Mouse (Mus musculus): ENCODE measurements around the gene 4930562C15Rik. TPM values are rescaled to one million over a fixed set of nuclear protein-coding genes. Genes with fewer than 3 reads are reported as not detected.

The 4930562C15Rik gene
- polyA plus RNA-seq, 1 experiment from 2014 or later: 0.54 TPM

GRCm38 (mm10) chr16:4879101-4879707 is 44.0 kb downstream of the 4930562C15Rik start:
- Histone ChIP-seq H3K4me2 (peak overlapping the region; percentile 83), H3K9me3 (replicated peaks) (no peaks in the 10 kb centered on the region), H3K9ac (replicated peaks) (peak overlapping the region; percentile 81), H3K27ac (replicated peaks) (peak overlapping the region; percentile 99), H3K4me3 (replicated peaks) (peak overlapping the region; percentile 89), H3K27me3 (replicated peaks) (no peaks in the 10 kb centered on the region), H3K4me1 (peaks cover 52% of the 10 kb centered on the region), H3K36me3 (peaks cover 19% of the 10 kb centered on the region)
- ATAC-seq (ENCODE audit: low FRiP score): peak; percentile 31
- WGBS: under 1% methylated on average over 53 of the region's 54 CpGs

- H3K4me3 ChIP-seq (replicated peaks): peak overlapping the region; percentile 89
- peak overlapping the region; percentile 99 for H3K27ac ChIP-seq (replicated peaks)
- peak; percentile 80 for ATAC-seq (ENCODE audit: low FRiP score)
- peaks cover 52% of the 10 kb centered on the region for H3K4me1 ChIP-seq
- under 1% methylated on average over 40 of the region's 40 CpGs for WGBS
- H3K9me3 ChIP-seq (replicated peaks): no peaks in the 10 kb centered on the region
- no peaks in the 10 kb centered on the region for H3K27me3 ChIP-seq (replicated peaks)
- peaks cover 14% of the 10 kb centered on the region for H3K36me3 ChIP-seq
- peak overlapping the region; percentile 83 for H3K4me2 ChIP-seq
- peak overlapping the region; percentile 81 for H3K9ac ChIP-seq (replicated peaks)
These were observed 44.5 kb downstream of the 4930562C15Rik start for GRCm38 (mm10) chr16:4879708-4880124.

DNA sequence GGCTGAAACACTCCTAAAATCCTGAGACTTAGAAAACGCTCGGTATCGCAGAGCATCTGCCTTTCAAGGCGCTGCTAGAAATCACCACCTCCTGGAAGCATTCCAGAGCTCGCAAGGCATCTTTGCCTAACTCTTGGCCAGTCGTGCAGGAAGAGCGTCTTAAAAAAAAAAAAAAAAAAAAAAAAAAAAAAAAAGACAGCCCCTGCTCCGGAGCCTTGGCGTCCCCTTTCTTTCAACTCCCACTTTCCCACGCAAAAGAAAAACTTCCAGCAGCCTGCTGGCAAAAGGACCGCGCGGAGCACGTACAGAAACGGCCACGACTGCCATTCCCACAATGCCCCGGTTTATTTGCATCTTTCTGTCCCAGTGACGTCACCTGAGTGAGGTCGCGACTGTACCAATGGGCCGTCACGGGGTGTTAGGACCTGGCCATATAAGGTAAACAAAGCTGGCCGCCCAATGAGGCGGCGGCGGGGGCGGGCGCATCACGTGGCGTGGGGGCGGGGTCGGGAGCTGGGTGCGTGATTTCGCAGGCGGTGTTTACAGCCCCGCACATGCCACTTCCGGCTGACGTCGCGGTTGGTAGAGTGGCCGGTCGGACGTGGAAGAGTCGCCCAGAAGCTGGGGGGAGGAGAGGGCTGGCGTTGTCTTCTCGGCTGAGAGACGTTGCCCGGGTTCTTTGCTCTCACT is 45.1 kb downstream of the 4930562C15Rik start, which contains the start of gene Ubald1:
Gene Ubald1, minus strand, starts transcription at position 180 of the 690 bp plus-strand sequence.
- Histone ChIP-seq H3K4me1 (peaks cover 54% of the 10 kb centered on the region), H3K4me2 (peak within 1 kb of the TSS; percentile 83), H3K9ac (replicated peaks) (peak within 1 kb of the TSS; percentile 91), H3K9me3 (replicated peaks) (no peaks in the 10 kb centered on the region), H3K27ac (replicated peaks) (peak within 1 kb of the TSS; percentile 99), H3K27me3 (replicated peaks) (no peaks in the 10 kb centered on the region), H3K4me3 (replicated peaks) (peak within 1 kb of the TSS; percentile 89), H3K36me3 (peaks cover 12% of the 10 kb centered on the region; the same call in 1 of the 2 replicates)
- WGBS: under 1% methylated on average over 48 of the region's 48 CpGs
- ATAC-seq (ENCODE audit: low FRiP score): peak; percentile 88

DNA sequence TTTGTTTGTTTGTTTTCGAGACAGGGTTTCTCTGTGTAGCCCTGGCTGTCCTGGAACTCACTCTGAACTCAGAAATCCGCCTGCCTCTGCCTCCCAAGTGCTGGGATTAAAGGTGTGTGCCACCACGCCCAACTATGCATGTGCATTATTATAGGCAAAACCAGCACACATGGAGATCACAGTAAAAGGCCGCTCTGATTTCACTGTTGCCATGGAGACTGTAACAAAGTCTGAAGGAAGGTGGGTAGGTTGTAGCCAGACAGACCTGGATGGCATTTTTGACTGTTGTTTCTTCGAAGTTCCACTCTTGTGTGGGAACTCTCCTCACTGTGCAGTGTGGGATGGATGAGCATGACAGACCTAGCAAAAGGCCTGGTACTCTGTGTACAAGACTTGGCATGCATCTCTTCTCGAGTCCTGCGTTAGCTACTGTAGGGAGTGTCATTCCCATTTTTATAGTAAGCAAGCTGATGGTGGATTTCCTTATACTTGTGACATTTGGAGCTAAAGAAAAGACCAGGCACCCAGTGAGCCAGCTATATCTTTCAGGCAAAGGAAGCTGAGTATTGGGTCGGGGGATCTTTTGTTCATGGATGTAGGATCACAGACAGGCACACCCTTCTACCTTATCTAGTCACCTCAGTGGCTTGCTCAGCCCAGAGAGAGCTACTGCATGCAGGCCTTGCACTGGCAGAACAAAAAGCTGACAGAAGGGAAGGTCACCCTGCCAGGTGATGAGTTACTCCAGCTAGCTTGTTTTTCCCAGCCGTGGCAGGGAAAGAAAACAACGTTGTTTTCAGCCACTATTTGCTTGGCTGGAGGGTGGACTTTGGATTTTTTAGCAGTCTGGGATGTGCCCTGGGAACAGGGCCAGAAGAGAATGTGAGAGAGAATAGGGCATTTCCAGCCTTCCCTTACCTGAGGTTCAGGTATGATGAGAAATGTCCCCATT is 46.5 kb downstream of the 4930562C15Rik start:
- peaks cover 44% of the 10 kb centered on the region for H3K4me1 ChIP-seq
- 77% methylated on average over 10 of the region's 10 CpGs for WGBS
- H3K4me2 ChIP-seq: peak overlapping the region; percentile 79
- peak overlapping the region; percentile 99 for H3K27ac ChIP-seq (replicated peaks)
- no peaks in the 10 kb centered on the region for H3K9me3 ChIP-seq (replicated peaks)
- no peaks in the 10 kb centered on the region for H3K27me3 ChIP-seq (replicated peaks)
- peak overlapping the region; percentile 91 for H3K9ac ChIP-seq (replicated peaks)
- H3K36me3 ChIP-seq: no peaks in the 10 kb centered on the region
- ATAC-seq (ENCODE audit: low FRiP score): no peak
- H3K4me3 ChIP-seq (replicated peaks): peak overlapping the region; percentile 89

- Histone ChIP-seq H3K9me3 (replicated peaks) (no peaks in the 10 kb centered on the region), H3K27ac (replicated peaks) (peak overlapping the region; percentile 92), H3K9ac (replicated peaks) (no peak overlapping the region), H3K36me3 (no peaks in the 10 kb centered on the region), H3K27me3 (replicated peaks) (no peaks in the 10 kb centered on the region), H3K4me2 (peak overlapping the region; percentile 81), H3K4me3 (replicated peaks) (peak overlapping the region; percentile 95), H3K4me1 (peaks cover 54% of the 10 kb centered on the region)
- 93% methylated on average over 10 of the region's 10 CpGs for WGBS
- ATAC-seq (ENCODE audit: low FRiP score): no peak
These were observed 49.7 kb downstream of the 4930562C15Rik start for GRCm38 (mm10) chr16:4884930-4885329.

DNA sequence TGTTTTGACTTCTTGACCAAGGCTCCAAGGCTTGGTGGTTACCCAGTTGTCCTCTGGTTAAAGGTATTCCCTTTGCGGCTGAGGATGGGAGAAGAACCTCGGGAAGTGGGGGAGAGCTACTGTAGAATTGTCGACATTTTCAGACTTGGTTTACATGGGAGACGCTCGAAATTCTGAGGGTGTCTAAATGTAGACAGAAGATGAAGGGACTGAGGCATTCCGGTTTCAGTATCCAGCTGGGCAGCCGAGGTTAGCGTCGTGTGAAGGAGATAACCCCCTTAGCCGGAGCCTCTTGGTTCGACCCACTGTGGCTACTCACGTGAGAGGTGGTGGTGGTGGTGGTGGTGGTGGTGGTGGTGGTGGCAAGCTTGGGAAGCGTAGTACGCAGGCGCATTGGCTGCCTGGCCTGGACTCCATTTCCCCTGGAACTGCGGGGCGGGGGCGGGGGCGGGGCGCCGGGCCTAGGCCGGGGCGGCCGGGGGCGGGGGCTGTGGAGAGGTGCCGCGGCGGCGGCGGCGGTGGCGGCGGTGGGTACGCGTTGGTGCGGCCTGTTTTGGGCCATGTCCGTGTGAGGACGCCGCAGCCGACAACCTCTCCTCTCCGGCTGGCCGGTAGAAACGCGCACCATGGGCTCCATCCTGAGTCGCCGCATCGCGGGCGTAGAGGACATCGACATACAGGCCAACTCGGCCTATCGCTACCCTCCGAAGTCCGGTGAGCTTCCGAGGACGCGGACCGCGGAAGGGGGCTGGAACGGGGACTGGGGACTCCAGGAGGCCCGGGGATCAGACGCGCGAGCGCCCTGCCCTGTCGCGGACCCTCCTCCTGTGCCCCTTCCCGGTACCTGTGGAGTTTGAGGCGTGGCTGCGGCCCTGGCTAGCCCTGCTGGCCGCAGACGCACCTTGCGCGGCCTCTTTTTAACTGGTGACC is 50.8 kb downstream of the 4930562C15Rik start, which contains the start of gene Mgrn1:
Gene Mgrn1, plus strand, starts transcription at position 490 of the 930 bp plus-strand sequence.
- no peaks in the 10 kb centered on the region for H3K9me3 ChIP-seq (replicated peaks)
- no peaks in the 10 kb centered on the region for H3K36me3 ChIP-seq
- WGBS: under 1% methylated on average over 61 of the region's 74 CpGs
- H3K27me3 ChIP-seq (replicated peaks): no peaks in the 10 kb centered on the region
- ATAC-seq (ENCODE audit: low FRiP score): peak; percentile 86
- H3K4me3 ChIP-seq (replicated peaks): peak within 1 kb of the TSS; percentile 95
- peak within 1 kb of the TSS; percentile 81 for H3K4me2 ChIP-seq
- H3K9ac ChIP-seq (replicated peaks): peak within 1 kb of the TSS; percentile 92
- peak within 1 kb of the TSS; percentile 92 for H3K27ac ChIP-seq (replicated peaks)
- peaks cover 58% of the 10 kb centered on the region for H3K4me1 ChIP-seq

DNA sequence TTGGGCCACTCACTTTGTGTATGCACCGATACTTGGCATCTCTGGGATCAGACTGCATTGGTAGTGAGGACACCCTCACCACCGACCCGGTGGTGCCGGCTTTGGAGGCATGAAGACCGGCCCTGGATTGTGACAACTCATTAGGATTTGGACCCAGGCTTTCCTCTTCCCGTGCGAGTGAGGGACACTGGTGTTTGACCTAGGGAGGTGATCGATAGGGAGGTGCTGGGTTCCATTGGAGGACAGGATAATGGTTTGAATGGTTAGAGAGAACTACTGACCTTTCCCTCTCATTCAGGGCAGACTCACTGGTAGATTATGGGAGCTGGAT is 51.4 kb downstream of the 4930562C15Rik start:
- peaks cover 52% of the 10 kb centered on the region for H3K4me1 ChIP-seq
- H3K27ac ChIP-seq (replicated peaks): peak overlapping the region; percentile 92
- H3K9me3 ChIP-seq (replicated peaks): no peaks in the 10 kb centered on the region
- peak overlapping the region; percentile 95 for H3K4me3 ChIP-seq (replicated peaks)
- H3K4me2 ChIP-seq: peak overlapping the region; percentile 81
- H3K36me3 ChIP-seq: no peaks in the 10 kb centered on the region
- WGBS: 1% methylated on average over 8 of the region's 8 CpGs
- ATAC-seq (ENCODE audit: low FRiP score): peak; percentile 2; the same call in 1 of the 2 replicates
- H3K27me3 ChIP-seq (replicated peaks): no peaks in the 10 kb centered on the region
- peak overlapping the region; percentile 92 for H3K9ac ChIP-seq (replicated peaks)

GRCm38 (mm10) chr16:4890201-4890709 is 55.0 kb downstream of the 4930562C15Rik start:
- Histone ChIP-seq H3K27ac (replicated peaks) (no peak overlapping the region), H3K9ac (replicated peaks) (no peak overlapping the region), H3K9me3 (replicated peaks) (no peaks in the 10 kb centered on the region), H3K4me1 (peaks cover 46% of the 10 kb centered on the region), H3K36me3 (no peaks in the 10 kb centered on the region), H3K4me2 (no peak overlapping the region), H3K27me3 (replicated peaks) (no peaks in the 10 kb centered on the region), H3K4me3 (replicated peaks) (no peak overlapping the region)
- WGBS: 78% methylated on average over 4 of the region's 4 CpGs
- no peak for ATAC-seq (ENCODE audit: low FRiP score)

GRCm38 (mm10) chr16:4892171-4892570 is 57.0 kb downstream of the 4930562C15Rik start:
- H3K27me3 ChIP-seq (replicated peaks): no peaks in the 10 kb centered on the region
- H3K27ac ChIP-seq (replicated peaks): no peak overlapping the region
- H3K4me2 ChIP-seq: no peak overlapping the region
- no peaks in the 10 kb centered on the region for H3K9me3 ChIP-seq (replicated peaks)
- H3K4me1 ChIP-seq: peaks cover 45% of the 10 kb centered on the region
- no peak for ATAC-seq (ENCODE audit: low FRiP score)
- no peak overlapping the region for H3K4me3 ChIP-seq (replicated peaks)
- WGBS: 89% methylated on average over 6 of the region's 6 CpGs
- H3K36me3 ChIP-seq: no peaks in the 10 kb centered on the region
- no peak overlapping the region for H3K9ac ChIP-seq (replicated peaks)

DNA sequence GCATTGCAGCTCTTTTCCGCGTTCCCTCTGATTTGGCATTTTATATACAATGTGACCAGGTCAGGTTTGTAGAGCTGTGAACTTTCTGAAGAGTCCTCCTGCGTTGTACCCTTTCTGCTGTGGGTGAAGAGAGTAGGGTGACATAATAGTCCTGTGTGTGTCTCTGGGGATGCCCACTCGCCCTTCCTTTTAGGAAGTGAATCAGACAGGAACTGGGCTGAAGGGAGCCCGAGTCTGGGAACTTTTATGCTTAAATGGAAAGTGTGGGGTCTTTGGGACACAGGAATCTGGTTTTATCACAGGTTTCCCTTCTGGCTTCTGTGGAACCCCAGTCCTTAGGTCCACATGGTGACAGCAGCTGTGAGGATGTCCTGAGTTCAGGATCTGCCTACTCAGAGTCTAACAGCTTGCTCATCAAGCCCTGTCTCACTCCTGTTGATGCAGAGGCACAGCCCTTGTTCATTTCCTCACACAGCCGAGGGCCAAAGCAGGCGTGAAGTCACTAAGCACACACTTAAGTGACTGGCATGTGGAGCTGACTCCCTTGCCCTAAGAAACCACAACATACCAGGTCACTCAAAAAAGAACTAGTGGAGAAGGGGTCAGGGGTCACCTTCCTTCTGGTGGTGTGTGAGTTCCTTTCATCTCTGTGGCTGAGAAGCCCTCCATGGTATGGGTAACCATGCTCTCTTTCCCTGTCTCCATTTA is 59.1 kb downstream of the 4930562C15Rik start:
- H3K4me3 ChIP-seq (replicated peaks): no peak overlapping the region
- H3K9ac ChIP-seq (replicated peaks): no peak overlapping the region
- H3K4me1 ChIP-seq: peaks cover 24% of the 10 kb centered on the region
- no peaks in the 10 kb centered on the region for H3K36me3 ChIP-seq
- H3K4me2 ChIP-seq: no peak overlapping the region
- 91% methylated on average over 7 of the region's 7 CpGs for whole genome bisulfite sequencing
- no peaks in the 10 kb centered on the region for H3K27me3 ChIP-seq (replicated peaks)
- no peak for ATAC-seq (ENCODE audit: low FRiP score)
- no peak overlapping the region for H3K27ac ChIP-seq (replicated peaks)
- H3K9me3 ChIP-seq (replicated peaks): no peaks in the 10 kb centered on the region
